Mouse (Mus musculus): ENCODE results near the gene Gm49355. TPM values are rescaled to one million over a fixed set of nuclear protein-coding genes. Genes with fewer than 3 reads are reported as not detected.

The Gm49355 gene
- polyA plus RNA-seq, 1 experiment = 0.05 TPM

DNA sequence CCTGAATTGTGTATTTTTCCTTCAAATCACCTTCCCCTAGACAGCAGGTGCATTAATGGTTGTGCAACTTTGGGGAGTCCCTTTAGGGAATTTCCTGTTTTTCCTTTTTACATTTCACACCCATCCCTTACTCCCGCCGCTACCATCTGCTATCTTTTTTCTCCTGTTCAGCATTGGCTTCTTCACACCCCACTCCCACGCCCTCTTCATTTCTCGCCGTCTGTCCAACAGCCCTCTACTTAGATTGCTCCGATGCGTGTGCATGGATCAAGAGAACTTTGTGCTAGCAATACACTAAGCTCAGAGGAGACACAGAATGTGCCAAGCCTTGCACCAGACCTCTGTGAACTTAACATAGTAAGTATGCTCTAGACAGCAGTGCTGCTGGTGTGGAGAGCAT, 12.6 kb downstream of the Gm49355 start:
- no peaks in the 10 kb centered on the region for H3K79me2 ChIP-seq (ENCODE audit: control insufficient read depth, insufficient read depth)
- H3K36me3 ChIP-seq (ENCODE audit: control insufficient read depth, insufficient read depth) = peaks cover 11% of the 10 kb centered on the region
- no peak overlapping the region for H3K4me3 ChIP-seq
- no peak for TF ChIP-seq MAX (IDR thresholded peaks at IDR 0.05; ENCODE audit: low read depth)
- no peak for TF ChIP-seq MYOG (IDR thresholded peaks at IDR 0.05; ENCODE audit: control insufficient read depth in 1 of 3, insufficient read depth in 1 of 3, insufficient read length in 2 of 3, low read depth in 2 of 3)
- no peak for TF ChIP-seq SRF (IDR thresholded peaks at IDR 0.05; ENCODE audit: control insufficient read depth, insufficient read length, low read depth)
- no peak for TF ChIP-seq TCF12 (IDR thresholded peaks at IDR 0.05; ENCODE audit: insufficient read depth, poor library complexity, severe bottlenecking)
- no peak for TF ChIP-seq MYOD1 (IDR thresholded peaks at IDR 0.05; ENCODE audit: control insufficient read depth in 1 of 3, insufficient read length in 2 of 3, low read depth in 2 of 3)
- TF ChIP-seq REST (IDR thresholded peaks at IDR 0.05; ENCODE audit: insufficient read depth, insufficient read length) = no peak
- no peak for TF ChIP-seq E2F4 (IDR thresholded peaks at IDR 0.05; ENCODE audit: insufficient read depth)
- TF ChIP-seq POLR2AphosphoS2 (IDR thresholded peaks at IDR 0.05; ENCODE audit: insufficient read length, low read depth) = no peak
- no peak for TF ChIP-seq CEBPB (IDR thresholded peaks at IDR 0.05; ENCODE audit: insufficient read depth, poor library complexity, severe bottlenecking)
- TF ChIP-seq TCF3 (IDR thresholded peaks at IDR 0.05; ENCODE audit: insufficient read length, low read depth) = no peak
- no peak for TF ChIP-seq USF1 (IDR thresholded peaks at IDR 0.05; ENCODE audit: low read depth)
- no peak for TF ChIP-seq POLR2A (IDR thresholded peaks at IDR 0.05; ENCODE audit: insufficient read length, low read depth)
- H3ac ChIP-seq (ENCODE audit: control insufficient read depth, insufficient read length) = no peak overlapping the region
- no peaks in the 10 kb centered on the region for H3K27me3 ChIP-seq (ENCODE audit: control insufficient read depth, insufficient read depth, insufficient read length)
- no peak overlapping the region for H3K4me2 ChIP-seq (ENCODE audit: low read depth)

DNA sequence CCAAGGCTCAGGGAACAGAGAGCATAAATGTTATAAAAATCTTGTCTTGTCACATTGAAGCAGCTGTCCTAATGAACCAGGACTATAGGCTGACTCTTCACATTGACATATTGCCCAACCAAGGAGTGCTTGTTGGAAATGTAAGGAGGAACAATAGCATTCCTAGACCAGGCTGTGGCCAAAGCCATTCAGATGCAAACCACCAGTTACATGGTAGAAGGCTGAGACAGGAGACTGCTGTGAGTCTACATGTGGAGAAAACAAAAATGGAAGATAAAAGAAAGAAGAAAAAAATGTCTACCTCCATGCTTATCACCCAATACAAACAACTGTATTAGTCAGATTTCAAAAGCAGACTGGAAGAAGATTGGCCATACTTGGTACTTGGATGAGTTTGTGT, 15.4 kb downstream of the Gm49355 start:
- H3K79me2 ChIP-seq (ENCODE audit: control insufficient read depth, insufficient read depth) = no peaks in the 10 kb centered on the region
- H3K27me3 ChIP-seq (ENCODE audit: control insufficient read depth, insufficient read depth, insufficient read length) = no peaks in the 10 kb centered on the region
- peaks cover 11% of the 10 kb centered on the region for H3K36me3 ChIP-seq (ENCODE audit: control insufficient read depth, insufficient read depth)
- H3ac ChIP-seq (ENCODE audit: control insufficient read depth, insufficient read length) = no peak overlapping the region
- TF ChIP-seq MYOG (IDR thresholded peaks at IDR 0.05; ENCODE audit: control insufficient read depth in 1 of 3, insufficient read depth in 1 of 3, insufficient read length in 2 of 3, low read depth in 2 of 3) = no peak
- H3K4me3 ChIP-seq = no peak overlapping the region
- H3K4me2 ChIP-seq (ENCODE audit: low read depth) = no peak overlapping the region

DNA sequence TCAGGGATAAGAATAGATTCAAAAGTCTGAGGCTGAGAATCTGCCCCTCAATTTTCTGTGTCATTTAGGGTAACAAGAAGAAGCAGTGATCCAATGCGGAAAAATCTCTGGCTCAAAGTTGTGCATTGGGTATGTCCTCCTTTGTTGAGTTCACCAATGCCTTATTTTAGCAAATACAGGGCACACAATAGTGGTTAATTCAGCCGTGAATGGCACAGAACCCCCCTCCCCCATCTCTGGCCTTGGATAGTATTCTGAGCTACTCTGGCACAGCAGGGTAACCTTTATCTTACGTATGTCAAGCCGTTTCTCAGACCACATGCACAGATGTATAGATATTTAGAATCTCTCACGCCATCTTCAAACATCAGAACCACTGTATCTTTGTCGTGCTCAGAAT, 15.9 kb downstream of the Gm49355 start:
- H3K27me3 ChIP-seq (ENCODE audit: control insufficient read depth, insufficient read depth, insufficient read length) = no peaks in the 10 kb centered on the region
- no peak overlapping the region for H3ac ChIP-seq (ENCODE audit: control insufficient read depth, insufficient read length)
- TF ChIP-seq POLR2AphosphoS2 (IDR thresholded peaks at IDR 0.05; ENCODE audit: insufficient read length, low read depth) (no peak), E2F4 (IDR thresholded peaks at IDR 0.05; ENCODE audit: insufficient read depth) (no peak), MYOD1 (IDR thresholded peaks at IDR 0.05; ENCODE audit: control insufficient read depth in 1 of 3, insufficient read length in 2 of 3, low read depth in 2 of 3) (no peak), REST (IDR thresholded peaks at IDR 0.05; ENCODE audit: insufficient read depth, insufficient read length) (no peak), MYOG (IDR thresholded peaks at IDR 0.05; ENCODE audit: control insufficient read depth in 1 of 3, insufficient read depth in 1 of 3, insufficient read length in 2 of 3, low read depth in 2 of 3) (no peak), CEBPB (IDR thresholded peaks at IDR 0.05; ENCODE audit: insufficient read depth, poor library complexity, severe bottlenecking) (no peak), TCF3 (IDR thresholded peaks at IDR 0.05; ENCODE audit: insufficient read length, low read depth) (no peak), MAX (IDR thresholded peaks at IDR 0.05; ENCODE audit: low read depth) (no peak), POLR2A (IDR thresholded peaks at IDR 0.05; ENCODE audit: insufficient read length, low read depth) (no peak), TCF12 (IDR thresholded peaks at IDR 0.05; ENCODE audit: insufficient read depth, poor library complexity, severe bottlenecking) (no peak), SRF (IDR thresholded peaks at IDR 0.05; ENCODE audit: control insufficient read depth, insufficient read length, low read depth) (no peak), USF1 (IDR thresholded peaks at IDR 0.05; ENCODE audit: low read depth) (no peak)
- H3K79me2 ChIP-seq (ENCODE audit: control insufficient read depth, insufficient read depth) = no peaks in the 10 kb centered on the region
- H3K4me3 ChIP-seq = no peak overlapping the region
- H3K4me2 ChIP-seq (ENCODE audit: low read depth) = no peak overlapping the region
- peaks cover 11% of the 10 kb centered on the region for H3K36me3 ChIP-seq (ENCODE audit: control insufficient read depth, insufficient read depth)

DNA sequence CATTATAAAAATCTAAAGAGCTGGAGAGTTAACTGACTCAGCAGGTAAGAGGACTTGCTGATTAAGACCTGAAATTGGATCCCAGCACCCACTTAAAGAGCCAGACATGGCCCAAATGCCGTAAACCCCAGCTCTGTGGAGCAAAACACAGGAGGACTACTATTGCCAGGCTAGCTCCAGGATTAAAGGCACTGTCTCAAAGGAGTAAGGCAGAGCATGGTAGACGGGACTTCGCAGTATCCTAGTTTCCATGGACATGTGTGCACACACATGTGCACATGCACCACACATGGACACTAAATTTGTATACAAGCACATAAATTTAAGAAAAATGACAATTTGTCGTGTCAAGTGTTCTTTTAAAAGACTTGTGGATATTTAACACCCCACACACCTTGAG, 16.5 kb downstream of the Gm49355 start:
- TF ChIP-seq MAX (IDR thresholded peaks at IDR 0.05; ENCODE audit: low read depth) (no peak), SRF (IDR thresholded peaks at IDR 0.05; ENCODE audit: control insufficient read depth, insufficient read length, low read depth) (no peak), CEBPB (IDR thresholded peaks at IDR 0.05; ENCODE audit: insufficient read depth, poor library complexity, severe bottlenecking) (no peak), REST (IDR thresholded peaks at IDR 0.05; ENCODE audit: insufficient read depth, insufficient read length) (no peak), USF1 (IDR thresholded peaks at IDR 0.05; ENCODE audit: low read depth) (no peak), POLR2A (IDR thresholded peaks at IDR 0.05; ENCODE audit: insufficient read length, low read depth) (no peak), TCF3 (IDR thresholded peaks at IDR 0.05; ENCODE audit: insufficient read length, low read depth) (no peak), E2F4 (IDR thresholded peaks at IDR 0.05; ENCODE audit: insufficient read depth) (no peak), MYOG (IDR thresholded peaks at IDR 0.05; ENCODE audit: control insufficient read depth in 1 of 3, insufficient read depth in 1 of 3, insufficient read length in 2 of 3, low read depth in 2 of 3) (no peak), POLR2AphosphoS2 (IDR thresholded peaks at IDR 0.05; ENCODE audit: insufficient read length, low read depth) (no peak), TCF12 (IDR thresholded peaks at IDR 0.05; ENCODE audit: insufficient read depth, poor library complexity, severe bottlenecking) (no peak), MYOD1 (IDR thresholded peaks at IDR 0.05; ENCODE audit: control insufficient read depth in 1 of 3, insufficient read length in 2 of 3, low read depth in 2 of 3) (no peak)
- Histone ChIP-seq H3ac (ENCODE audit: control insufficient read depth, insufficient read length) (no peak overlapping the region), H3K79me2 (ENCODE audit: control insufficient read depth, insufficient read depth) (no peaks in the 10 kb centered on the region), H3K4me3 (no peak overlapping the region), H3K27me3 (ENCODE audit: control insufficient read depth, insufficient read depth, insufficient read length) (no peaks in the 10 kb centered on the region), H3K4me2 (ENCODE audit: low read depth) (no peak overlapping the region), H3K36me3 (ENCODE audit: control insufficient read depth, insufficient read depth) (peaks cover 11% of the 10 kb centered on the region)

DNA sequence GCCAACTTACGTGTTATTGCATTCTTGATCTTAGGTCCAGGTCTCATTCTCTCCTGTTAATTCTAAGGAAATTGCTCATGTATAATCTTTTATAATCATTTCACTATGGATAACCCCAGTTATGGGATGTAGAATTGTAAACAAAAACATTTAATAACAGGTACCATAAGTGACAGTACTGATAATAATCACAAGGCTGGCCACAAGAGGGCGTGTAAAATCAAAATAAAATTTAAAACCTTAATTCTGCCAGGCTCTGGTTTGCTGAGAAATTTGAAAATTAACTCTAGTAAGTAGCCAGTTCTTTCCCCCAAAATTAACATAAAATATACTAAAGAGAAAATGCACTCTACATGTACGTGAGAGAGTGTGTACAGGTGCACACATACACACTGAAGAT, 16.9 kb downstream of the Gm49355 start:
- no peak for TF ChIP-seq TCF12 (IDR thresholded peaks at IDR 0.05; ENCODE audit: insufficient read depth, poor library complexity, severe bottlenecking)
- TF ChIP-seq USF1 (IDR thresholded peaks at IDR 0.05; ENCODE audit: low read depth) = no peak
- no peak for TF ChIP-seq MAX (IDR thresholded peaks at IDR 0.05; ENCODE audit: low read depth)
- TF ChIP-seq POLR2A (IDR thresholded peaks at IDR 0.05; ENCODE audit: insufficient read length, low read depth) = no peak
- H3K36me3 ChIP-seq (ENCODE audit: control insufficient read depth, insufficient read depth) = peaks cover 11% of the 10 kb centered on the region
- H3ac ChIP-seq (ENCODE audit: control insufficient read depth, insufficient read length) = no peak overlapping the region
- H3K79me2 ChIP-seq (ENCODE audit: control insufficient read depth, insufficient read depth) = no peaks in the 10 kb centered on the region
- no peak overlapping the region for H3K4me3 ChIP-seq
- H3K4me2 ChIP-seq (ENCODE audit: low read depth) = no peak overlapping the region
- no peaks in the 10 kb centered on the region for H3K27me3 ChIP-seq (ENCODE audit: control insufficient read depth, insufficient read depth, insufficient read length)
